1 mouse cellular context compared by ENCODE assay signal in the genomic region with DNA sequence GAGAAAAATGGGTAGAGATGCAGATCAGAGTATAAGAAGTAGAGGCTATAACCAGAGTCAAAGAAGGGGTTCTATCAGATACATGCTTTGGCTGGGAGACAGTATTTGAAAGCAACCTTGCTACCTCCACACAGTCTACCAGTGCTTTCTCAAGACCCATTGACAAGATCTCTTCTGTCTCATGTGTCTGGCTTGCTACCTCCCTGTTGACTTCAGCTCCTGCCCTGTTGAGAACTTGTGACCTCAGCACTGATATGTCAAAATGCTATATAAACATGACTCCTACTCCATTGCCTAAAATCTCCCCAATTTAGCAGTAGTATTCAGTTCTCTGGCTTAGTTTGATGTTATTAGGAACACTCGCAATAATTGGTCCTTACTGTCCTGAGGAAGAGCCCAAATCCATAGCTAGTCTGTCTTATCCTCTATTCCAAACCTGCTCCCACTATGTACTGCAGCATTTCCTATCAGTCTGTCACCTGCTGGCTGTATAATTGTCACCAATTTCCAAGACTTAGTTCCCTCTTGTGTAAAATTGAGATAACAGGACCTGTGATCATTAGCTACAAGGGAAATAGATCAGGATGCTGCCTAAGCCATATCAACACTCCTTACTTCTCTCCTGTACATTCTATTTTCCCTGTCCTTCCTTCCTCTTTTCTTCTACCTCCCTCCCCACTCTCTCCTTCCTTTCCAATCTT.
TF ChIP-seq lines count a peak whose summit lies in the region.

No protein-coding gene starts in this region.

TF ChIP-seq in MEL, 35 proteins besides CTCF, POLR2A, EP300 and RAD21 (continued from another document):
- TF ChIP-seq BHLHE40 (IDR thresholded peaks at IDR 0.05; ENCODE audit: borderline replicate concordance, low read depth, low read length) (no peak), SMC3 (IDR thresholded peaks at IDR 0.05; ENCODE audit: low read depth, low read length) (no peak), MAZ (IDR thresholded peaks at IDR 0.05; ENCODE audit: low read depth, low read length) (no peak), MAFK (IDR thresholded peaks at IDR 0.05; ENCODE audit: borderline replicate concordance, low read depth, low read length) (no peak), MYB (IDR thresholded peaks at IDR 0.05; ENCODE audit: low read depth, low read length) (no peak), KAT2A (conservative IDR thresholded peaks at IDR 0.05; ENCODE audit: low read depth, low read length) (no peak), SIN3A (IDR thresholded peaks at IDR 0.05; ENCODE audit: low read length) (no peak), USF1 (IDR thresholded peaks at IDR 0.05; ENCODE audit: low read depth, low read length) (no peak), POLR2AphosphoS5 (IDR thresholded peaks at IDR 0.05; ENCODE audit: borderline replicate concordance, low read depth, low read length) (no peak), ZC3H11A (IDR thresholded peaks at IDR 0.05; ENCODE audit: low read depth, low read length) (no peak)
